Mouse (Mus musculus): ENCODE results near the gene Cnpy2.

- TF ChIP-seq POLR2A (IDR thresholded peaks at IDR 0.05; ENCODE audit: low read depth, low read length): no peak
- TF ChIP-seq CTCF (IDR thresholded peaks at IDR 0.05; ENCODE audit: extremely low read depth, insufficient read length, insufficient replicate concordance, low read depth, low read length): no peak
Measured at GRCm38 (mm10) chr10:128369599-128369998, 47.3 kb downstream of the Cnpy2 start.

Measured in small intestine, adult 2 months (tissue).